Mouse (Mus musculus): ENCODE data around the gene Lypd6. TPM values are rescaled to one million over a fixed set of nuclear protein-coding genes. Genes with fewer than 3 reads are reported as not detected.

Gene Lypd6
- polyA plus RNA-seq, 1 experiment from 2014 or later: 12.7 TPM

DNA sequence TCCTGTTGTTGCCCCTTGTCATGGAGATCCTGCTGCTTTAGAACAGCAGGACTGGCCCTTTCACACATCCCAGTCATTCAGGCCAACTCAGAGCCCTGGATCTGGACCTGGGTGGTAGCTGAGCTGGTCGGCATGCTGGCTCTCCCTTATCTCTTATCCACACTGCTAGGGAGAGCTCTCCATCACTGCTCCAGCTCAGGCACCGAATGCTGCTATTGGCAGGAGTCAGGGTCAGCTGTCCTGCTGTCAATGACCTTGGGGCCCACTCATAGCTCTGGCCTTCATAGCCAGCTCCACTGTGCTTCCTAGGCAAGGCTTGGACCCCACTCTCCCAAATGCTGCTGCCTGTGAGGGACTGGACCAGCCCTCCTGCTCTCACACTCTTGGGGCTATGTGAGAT lies 134.3 kb downstream of the Lypd6 start:
- no peak for ATAC-seq (ENCODE audit: low FRiP score, low TSS enrichment)
- Histone ChIP-seq H3K4me2 (replicated peaks; ENCODE audit: low read depth, low read length) (no peak overlapping the region), H3K27me3 (ENCODE audit: control insufficient read depth, insufficient read depth, low read length) (no peaks in the 10 kb centered on the region), H3K27ac (ENCODE audit: low read depth, low read length) (no peak overlapping the region), H3K9me3 (ENCODE audit: control insufficient read depth, low read length) (no peaks in the 10 kb centered on the region), H3K4me1 (ENCODE audit: control insufficient read depth, insufficient read depth, low read length) (no peaks in the 10 kb centered on the region), H3K36me3 (ENCODE audit: control insufficient read depth, insufficient read depth, low read length) (no peaks in the 10 kb centered on the region), H3K9ac (ENCODE audit: low read depth, low read length) (no peak overlapping the region), H3K4me3 (ENCODE audit: low read length) (no peak overlapping the region)
- 71% methylated on average over 2 of the region's 2 CpGs for WGBS

DNA sequence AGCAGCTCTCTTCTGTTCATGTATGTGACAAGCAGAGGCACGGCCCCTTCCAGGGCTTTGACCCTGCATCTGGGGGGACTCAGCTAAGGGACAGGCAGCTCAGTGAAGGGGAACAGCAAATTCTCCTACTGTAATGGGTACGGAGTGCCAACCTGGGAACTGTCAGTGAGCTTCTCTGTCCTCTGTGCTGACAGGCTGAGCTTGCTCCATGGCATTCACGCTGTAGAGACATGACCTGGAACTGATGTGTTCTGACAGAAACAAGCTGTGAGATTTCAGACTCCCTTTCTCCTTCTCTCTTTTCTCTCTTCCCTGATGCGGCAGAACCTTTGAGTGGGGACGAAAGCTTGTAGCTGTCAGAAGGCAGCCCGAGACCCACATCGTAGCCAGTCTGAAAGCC lies 154.3 kb downstream of the Lypd6 start:
- 57% methylated on average over 7 of the region's 7 CpGs for WGBS
- H3K27me3 ChIP-seq (ENCODE audit: control insufficient read depth, insufficient read depth, low read length): no peaks in the 10 kb centered on the region
- H3K4me3 ChIP-seq (ENCODE audit: low read length): no peak overlapping the region
- no peak for ATAC-seq (ENCODE audit: low FRiP score, low TSS enrichment)
- no peak overlapping the region for H3K4me2 ChIP-seq (replicated peaks; ENCODE audit: low read depth, low read length)
- no peak overlapping the region for H3K27ac ChIP-seq (ENCODE audit: low read depth, low read length)
- H3K36me3 ChIP-seq (ENCODE audit: control insufficient read depth, insufficient read depth, low read length): no peaks in the 10 kb centered on the region
- no peak overlapping the region for H3K9ac ChIP-seq (ENCODE audit: low read depth, low read length)
- no peaks in the 10 kb centered on the region for H3K4me1 ChIP-seq (ENCODE audit: control insufficient read depth, insufficient read depth, low read length)
- H3K9me3 ChIP-seq (ENCODE audit: control insufficient read depth, low read length): no peaks in the 10 kb centered on the region

DNA sequence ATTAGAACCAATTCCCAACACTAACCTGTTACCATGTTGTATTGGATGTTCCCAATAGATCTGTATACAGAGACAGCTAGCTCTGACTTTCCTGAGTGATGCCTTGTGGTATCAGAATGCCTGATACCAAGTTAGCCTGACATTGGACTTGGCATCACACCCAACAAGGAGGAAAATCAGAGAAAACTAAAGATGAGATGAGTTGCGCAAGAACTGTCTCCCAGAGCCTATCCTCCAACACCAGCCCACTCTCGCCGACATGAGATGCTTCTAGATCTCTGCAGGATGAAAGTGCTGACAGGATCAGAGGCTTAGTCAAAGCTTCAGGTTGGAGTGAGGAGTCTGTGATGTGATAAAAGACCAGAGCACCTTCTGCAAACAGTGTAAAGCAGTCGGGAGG lies 158.8 kb downstream of the Lypd6 start:
- H3K27me3 ChIP-seq (ENCODE audit: control insufficient read depth, insufficient read depth, low read length): no peaks in the 10 kb centered on the region
- no peaks in the 10 kb centered on the region for H3K4me1 ChIP-seq (ENCODE audit: control insufficient read depth, insufficient read depth, low read length)
- H3K4me2 ChIP-seq (replicated peaks; ENCODE audit: low read depth, low read length): no peak overlapping the region
- H3K27ac ChIP-seq (ENCODE audit: low read depth, low read length): no peak overlapping the region
- no peak overlapping the region for H3K9ac ChIP-seq (ENCODE audit: low read depth, low read length)
- WGBS: 89% methylated on average over 4 of the region's 4 CpGs
- H3K9me3 ChIP-seq (ENCODE audit: control insufficient read depth, low read length): no peaks in the 10 kb centered on the region
- no peaks in the 10 kb centered on the region for H3K36me3 ChIP-seq (ENCODE audit: control insufficient read depth, insufficient read depth, low read length)
- H3K4me3 ChIP-seq (ENCODE audit: low read length): no peak overlapping the region
- ATAC-seq (ENCODE audit: low FRiP score, low TSS enrichment): no peak

DNA sequence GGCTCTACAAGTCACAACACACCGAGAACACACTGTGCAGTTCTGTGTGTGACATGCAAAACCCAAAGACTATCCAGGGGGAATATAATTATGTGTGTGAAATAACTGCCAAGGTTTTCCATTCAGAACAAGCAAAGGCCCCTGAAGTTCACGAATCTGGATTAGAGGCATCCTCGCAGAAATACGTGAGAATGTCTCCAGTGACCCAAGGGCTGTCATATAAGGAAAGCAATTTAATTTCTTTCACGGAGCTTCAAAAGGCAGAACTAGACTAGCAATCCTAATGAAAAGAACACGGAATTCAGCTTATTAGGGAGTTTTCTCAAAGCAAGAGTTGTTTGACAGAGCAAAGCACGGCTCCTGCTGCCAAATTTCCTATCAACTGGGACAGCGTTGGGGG lies 167.3 kb downstream of the Lypd6 start:
- Histone ChIP-seq H3K4me3 (ENCODE audit: low read length) (no peak overlapping the region), H3K4me2 (replicated peaks; ENCODE audit: low read depth, low read length) (no peak overlapping the region), H3K9me3 (ENCODE audit: control insufficient read depth, low read length) (peaks cover 3% of the 10 kb centered on the region; the same call in 1 of the 2 replicates), H3K27ac (ENCODE audit: low read depth, low read length) (no peak overlapping the region), H3K9ac (ENCODE audit: low read depth, low read length) (no peak overlapping the region), H3K27me3 (ENCODE audit: control insufficient read depth, insufficient read depth, low read length) (no peaks in the 10 kb centered on the region), H3K36me3 (ENCODE audit: control insufficient read depth, insufficient read depth, low read length) (no peaks in the 10 kb centered on the region), H3K4me1 (ENCODE audit: control insufficient read depth, insufficient read depth, low read length) (no peaks in the 10 kb centered on the region)
- ATAC-seq (ENCODE audit: low FRiP score, low TSS enrichment): no peak
- WGBS: 78% methylated on average over 8 of the region's 8 CpGs

Other genes with a start within 250 kb of the Lypd6 start
- 156 and 157 TPM in 2 replicates for gene Mmadhc, start 230.4 kb downstream of the Lypd6 start, polyA plus RNA-seq (2014; fragmentation: Nextera tagmentation; extraction: Ambion mirVana)